Mouse (Mus musculus) heart, embryonic 11.5 days (tissue): ENCODE measurements at regions not wholly inside any gene's neighbourhood (a gene's known extent, or its start where the extent isn't known, plus 50 kb on each side); places are given as distances from the start of the nearest gene placed in this dataset.

Experiments
- ATAC-seq: fragments of 200-750 bp; cut with Nextera tagmentation; replicated peaks from 2 replicates; pipeline ENCODE4 v1.8.0; 2017; ENCODE audit warnings: moderate library complexity; ENCODE audit not compliant: insufficient number of reproducible peaks, low FRiP score, low TSS enrichment
- H3K27ac ChIP-seq: fragments of 300-500 bp; sonication (generic); 2 replicates; pipeline ENCODE4 v1.5.1; 2014; ENCODE audit warnings: mild to moderate bottlenecking, low read depth, low read length
- H3K27me3 ChIP-seq: fragments of 300-500 bp; sonication (generic); 2 replicates; pipeline ENCODE4 v1.6.1; 2014; ENCODE audit warnings: mild to moderate bottlenecking, low read length, mixed read lengths; ENCODE audit not compliant: control insufficient read depth, insufficient read depth
- H3K36me3 ChIP-seq: fragments of 300-500 bp; sonication (generic); 2 replicates; pipeline ENCODE4 v1.6.1; 2014; ENCODE audit warnings: mild to moderate bottlenecking, low read length, moderate library complexity, mixed read lengths; ENCODE audit not compliant: control insufficient read depth, insufficient read depth
- H3K4me1 ChIP-seq: fragments of 300-500 bp; sonication (generic); 2 replicates; pipeline ENCODE4 v1.6.1; 2014; ENCODE audit warnings: low read length; ENCODE audit not compliant: control insufficient read depth, insufficient read depth
- H3K4me2 ChIP-seq: fragments of 300-500 bp; sonication (generic); 2 replicates; pipeline ENCODE4 v1.6.1; 2014; ENCODE audit warnings: mild to moderate bottlenecking, moderate library complexity
- H3K4me3 ChIP-seq: fragments of 300-500 bp; sonication (generic); 2 replicates; pipeline ENCODE4 v1.5.1; 2014; ENCODE audit warnings: low read depth, low read length
- H3K9ac ChIP-seq: fragments of 300-500 bp; sonication (generic); 2 replicates; pipeline ENCODE4 v1.6.1; 2014; ENCODE audit warnings: mild to moderate bottlenecking, low read depth, low read length, moderate library complexity
- H3K9me3 ChIP-seq: fragments of 300-500 bp; sonication (generic); replicated peaks from 2 replicates; pipeline ENCODE4 v1.6.1; 2016; ENCODE audit warnings: low read length; ENCODE audit not compliant: control insufficient read depth
- WGBS: fragments of 180-500 bp; shearing (Covaris S2); extraction: QIAGEN DNeasy Blood & Tissue Kit; methylation state at CpG from one replicate; pipeline ENCODE4 v1.1.7; 2014; ENCODE audit not compliant: insufficient replicate concordance; 5-methylcytosine and 5-hydroxymethylcytosine counted together

DNA sequence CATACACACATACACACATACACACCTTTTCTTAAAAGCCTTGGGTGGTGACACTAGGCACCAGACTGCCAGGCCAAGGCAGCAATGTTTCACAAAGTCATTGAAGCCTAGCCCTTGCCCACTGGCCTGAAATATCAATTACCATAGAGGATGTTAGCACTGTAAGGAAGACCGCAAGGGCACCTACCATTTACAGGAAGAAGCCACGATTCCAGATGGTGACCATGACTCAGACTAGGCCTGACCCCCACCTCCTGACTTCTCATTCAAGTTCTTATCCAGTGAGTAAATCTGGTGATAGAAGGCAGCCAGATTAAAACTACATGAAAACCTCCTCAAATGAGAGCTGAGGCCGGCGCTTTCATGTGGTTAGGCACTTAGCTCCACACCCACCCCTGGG is 165.3 kb upstream of the Spred2 start:
- Histone ChIP-seq H3K4me3 (no peak overlapping the region), H3K9me3 (no peaks in the 10 kb centered on the region), H3K9ac (no peak overlapping the region), H3K4me1 (no peaks in the 10 kb centered on the region), H3K36me3 (no peaks in the 10 kb centered on the region), H3K4me2 (no peak overlapping the region), H3K27me3 (no peaks in the 10 kb centered on the region), H3K27ac (no peak overlapping the region)
- 76% methylated on average over 4 of the region's 4 CpGs for WGBS
- no peak for ATAC-seq

- H3K4me3 ChIP-seq: peak overlapping the region; percentile 27; the same call in 1 of the 2 replicates
- no peaks in the 10 kb centered on the region for H3K4me1 ChIP-seq
- H3K9me3 ChIP-seq: no peaks in the 10 kb centered on the region
- ATAC-seq: no peak
- no peak overlapping the region for H3K9ac ChIP-seq
- peak overlapping the region; percentile 52 for H3K4me2 ChIP-seq
- H3K27me3 ChIP-seq: no peaks in the 10 kb centered on the region
- H3K36me3 ChIP-seq: no peaks in the 10 kb centered on the region
- H3K27ac ChIP-seq: no peak overlapping the region
- 16% methylated on average over 16 of the region's 16 CpGs for WGBS
Measured at GRCm38 (mm10) chr11:19760861-19761693, 163.1 kb upstream of the Spred2 start.

DNA sequence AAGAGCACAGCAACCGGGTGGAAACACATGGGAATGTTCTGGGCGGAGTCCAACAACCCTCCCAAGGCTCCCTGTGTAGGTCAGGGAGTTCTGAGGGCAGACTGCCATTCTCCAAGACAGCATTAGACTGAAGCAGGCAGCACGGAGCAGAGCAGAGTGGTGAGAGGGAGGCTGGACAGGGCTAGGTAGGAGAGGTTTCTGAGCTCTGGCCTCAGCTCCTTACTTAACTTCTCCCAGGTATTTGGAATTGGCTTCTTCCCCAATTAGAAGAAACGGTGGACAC is 162.5 kb upstream of the Spred2 start:
- WGBS: 41% methylated on average over 4 of the region's 4 CpGs
- Histone ChIP-seq H3K27ac (no peak overlapping the region), H3K9ac (no peak overlapping the region), H3K36me3 (no peaks in the 10 kb centered on the region), H3K4me3 (no peak overlapping the region), H3K9me3 (no peaks in the 10 kb centered on the region), H3K27me3 (no peaks in the 10 kb centered on the region), H3K4me2 (no peak overlapping the region), H3K4me1 (no peaks in the 10 kb centered on the region)
- ATAC-seq: no peak

GRCm38 (mm10) chr11:19767316-19767715 is 156.9 kb upstream of the Spred2 start:
- H3K27ac ChIP-seq: no peak overlapping the region
- H3K4me1 ChIP-seq: no peaks in the 10 kb centered on the region
- H3K4me2 ChIP-seq: no peak overlapping the region
- no peak overlapping the region for H3K4me3 ChIP-seq
- ATAC-seq: no peak
- no peaks in the 10 kb centered on the region for H3K9me3 ChIP-seq
- 80% methylated on average over 5 of the region's 5 CpGs for WGBS
- no peaks in the 10 kb centered on the region for H3K27me3 ChIP-seq
- H3K9ac ChIP-seq: no peak overlapping the region
- no peaks in the 10 kb centered on the region for H3K36me3 ChIP-seq

- Histone ChIP-seq H3K4me2 (no peak overlapping the region), H3K9me3 (no peaks in the 10 kb centered on the region), H3K27me3 (no peaks in the 10 kb centered on the region), H3K36me3 (no peaks in the 10 kb centered on the region), H3K9ac (no peak overlapping the region), H3K4me1 (no peaks in the 10 kb centered on the region), H3K27ac (no peak overlapping the region), H3K4me3 (no peak overlapping the region)
- no peak for ATAC-seq
- WGBS: 82% methylated on average over 9 of the region's 9 CpGs
Measured at GRCm38 (mm10) chr11:19767871-19768270, 156.3 kb upstream of the Spred2 start.

GRCm38 (mm10) chr11:19768962-19769361 is 155.2 kb upstream of the Spred2 start:
- 87% methylated on average over 1 of the region's 1 CpGs for WGBS
- H3K27ac ChIP-seq: no peak overlapping the region

GRCm38 (mm10) chr11:19774010-19774409 is 150.2 kb upstream of the Spred2 start:
- H3K4me2 ChIP-seq: no peak overlapping the region
- H3K27ac ChIP-seq: no peak overlapping the region
- no peak overlapping the region for H3K4me3 ChIP-seq
- ATAC-seq: no peak
- no peaks in the 10 kb centered on the region for H3K36me3 ChIP-seq
- WGBS: 59% methylated on average over 9 of the region's 9 CpGs
- no peaks in the 10 kb centered on the region for H3K27me3 ChIP-seq
- no peaks in the 10 kb centered on the region for H3K4me1 ChIP-seq
- H3K9ac ChIP-seq: no peak overlapping the region
- H3K9me3 ChIP-seq: no peaks in the 10 kb centered on the region

More at GRCm38 (mm10) chr11:19768962-19769361, 155.2 kb upstream of the Spred2 start:
- H3K9me3 ChIP-seq: no peaks in the 10 kb centered on the region
- no peaks in the 10 kb centered on the region for H3K4me1 ChIP-seq
- H3K36me3 ChIP-seq: no peaks in the 10 kb centered on the region
- no peak overlapping the region for H3K9ac ChIP-seq
- no peak overlapping the region for H3K4me3 ChIP-seq
- no peaks in the 10 kb centered on the region for H3K27me3 ChIP-seq
- ATAC-seq: no peak
- no peak overlapping the region for H3K4me2 ChIP-seq

DNA sequence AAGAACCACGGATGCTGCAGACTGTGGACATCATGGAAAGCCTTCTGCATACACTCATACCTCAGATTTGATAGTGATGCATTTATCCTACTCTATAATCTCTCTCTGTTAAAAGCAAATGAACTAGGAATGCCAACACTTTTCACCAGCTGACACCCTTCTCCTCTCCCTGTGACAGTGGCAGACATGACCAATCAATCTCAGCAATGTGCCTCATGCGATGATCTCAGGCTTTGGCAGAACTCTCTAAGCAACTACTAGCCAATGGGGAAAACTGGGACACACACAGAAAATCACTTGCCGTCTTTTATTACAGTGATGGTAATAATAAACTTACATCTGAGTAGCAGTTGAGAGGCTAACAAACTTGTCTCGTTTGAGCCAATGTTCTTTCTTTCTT is 148.4 kb upstream of the Spred2 start:
- Histone ChIP-seq H3K4me2 (no peak overlapping the region), H3K27me3 (no peaks in the 10 kb centered on the region), H3K9ac (no peak overlapping the region), H3K4me3 (no peak overlapping the region), H3K4me1 (no peaks in the 10 kb centered on the region), H3K9me3 (no peaks in the 10 kb centered on the region), H3K27ac (no peak overlapping the region), H3K36me3 (no peaks in the 10 kb centered on the region)
- ATAC-seq: no peak
- 79% methylated on average over 4 of the region's 4 CpGs for WGBS

- 80% methylated on average over 9 of the region's 9 CpGs for WGBS
- Histone ChIP-seq H3K27me3 (no peaks in the 10 kb centered on the region), H3K4me2 (no peak overlapping the region), H3K9ac (no peak overlapping the region), H3K9me3 (no peaks in the 10 kb centered on the region), H3K27ac (no peak overlapping the region), H3K36me3 (no peaks in the 10 kb centered on the region), H3K4me1 (no peaks in the 10 kb centered on the region), H3K4me3 (no peak overlapping the region)
- no peak for ATAC-seq
Measured at GRCm38 (mm10) chr11:19776473-19777200, 147.5 kb upstream of the Spred2 start.
